Mouse (Mus musculus) 3T3-L1 (cell line): ENCODE results near the gene Olfr745.

Experiments used
- DNase-seq: peaks from one replicate; pipeline ENCODE4 v3.0.0-alpha.2; 2015; ENCODE audit warnings: low read depth, low spot score

Olfr745 gene

GRCm38 (mm10) chr14:50639088-50639487 is at the start of gene Olfr745:
TSS of gene Olfr745 (plus strand) at chr14:50639388.
- no peak for DNase-seq

- no peak for DNase-seq
These were observed 24.6 kb upstream of the Olfr745 start, which contains the start of gene Olfr744 for GRCm38 (mm10) chr14:50614579-50614978. TSS of gene Olfr744 (plus strand) at chr14:50614879.

- no peak for DNase-seq
These were observed 7.6 kb downstream of the Olfr745 start, which contains the start of gene Olfr746 for GRCm38 (mm10) chr14:50646783-50647182. TSS of gene Olfr746 (plus strand) at chr14:50647083.

GRCm38 (mm10) chr14:50693106-50693505 is 53.9 kb downstream of the Olfr745 start, which contains the start of gene Olfr747:
TSS of gene Olfr747 (minus strand) at chr14:50693206.
- no peak for DNase-seq
